Mouse (Mus musculus): ENCODE results near the gene Lrrtm4.

DNA sequence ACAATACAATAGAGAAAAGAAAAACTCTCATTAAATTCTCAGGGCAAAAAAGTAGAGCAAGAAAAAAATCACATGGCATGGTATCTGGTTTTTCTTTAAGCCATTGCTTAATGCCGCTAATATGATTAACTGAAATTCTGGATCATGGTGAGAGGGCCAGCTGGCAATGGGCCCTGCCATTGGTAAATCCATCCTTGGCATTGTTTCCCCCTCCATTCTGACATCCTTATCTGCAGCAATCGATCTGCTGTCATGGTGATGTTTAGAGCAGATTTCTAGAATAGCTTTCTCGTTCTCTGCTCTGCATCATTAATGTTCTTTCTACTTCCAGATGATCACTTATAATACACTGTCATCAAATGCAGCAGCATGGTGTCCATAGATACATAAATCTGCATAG, 457.5 kb downstream of the Lrrtm4 start:
- TF ChIP-seq GABPA (IDR thresholded peaks at IDR 0.05; ENCODE audit: low read depth, low read length) (no peak), EP300 (IDR thresholded peaks at IDR 0.05; ENCODE audit: low read depth in 1 of 2, low read length in 2 of 2) (no peak), CTCF (IDR thresholded peaks at IDR 0.05 in 2 of 3, conservative IDR thresholded peaks at IDR 0.05 in 1 of 3; ENCODE audit: control insufficient read depth in 1 of 3, insufficient read depth in 1 of 3, low read depth in 2 of 3, low read length in 3 of 3, poor library complexity in 1 of 3, severe bottlenecking in 1 of 3) (no peak), ELF1 (IDR thresholded peaks at IDR 0.05; ENCODE audit: low read depth, low read length) (no peak), ETS1 (IDR thresholded peaks at IDR 0.05; ENCODE audit: low read depth, low read length) (no peak), ZC3H11A (IDR thresholded peaks at IDR 0.05; ENCODE audit: low read depth, low read length) (no peak), MAX (IDR thresholded peaks at IDR 0.05; ENCODE audit: low read length) (no peak), TAL1 (IDR thresholded peaks at IDR 0.05; ENCODE audit: low read length) (no peak), POLR2A (IDR thresholded peaks at IDR 0.05; ENCODE audit: control insufficient read depth in 1 of 2, insufficient read depth in 1 of 2, low read depth in 1 of 2, low read length in 2 of 2, poor library complexity in 1 of 2) (no peak)

Measured in MEL (cell line).